Mouse (Mus musculus): Measurements from ENCODE around the gene B3gnt9.

DNA sequence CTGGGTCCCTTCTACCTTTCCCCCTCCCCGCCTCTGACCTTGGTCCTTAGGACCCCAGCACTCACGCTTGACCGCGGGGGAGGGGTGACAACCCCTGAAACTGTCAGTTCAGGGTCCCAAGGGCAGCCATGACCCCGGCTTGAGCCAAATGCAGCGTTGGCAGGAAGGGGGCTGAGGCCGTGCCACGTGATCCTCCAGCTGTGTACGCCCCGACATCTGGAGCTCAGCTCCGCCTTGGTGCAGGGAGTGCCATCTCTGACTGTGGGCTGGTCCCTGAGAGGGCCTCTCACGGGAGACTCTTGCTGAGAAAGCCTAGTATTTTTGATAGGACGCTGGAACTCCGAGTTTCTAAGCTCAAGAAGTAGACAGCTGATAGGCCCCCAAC is at the start of gene B3gnt9:
- TF ChIP-seq MYOD1 (IDR thresholded peaks at IDR 0.05; ENCODE audit: control insufficient read depth in 1 of 3, insufficient read length in 2 of 3, low read depth in 2 of 3): peak in 2 of 3 experiments; percentile 30 to 34
- TF ChIP-seq POLR2A (IDR thresholded peaks at IDR 0.05; ENCODE audit: insufficient read length, low read depth): peak; percentile 42
- no peak for TF ChIP-seq MAX (IDR thresholded peaks at IDR 0.05; ENCODE audit: low read depth)
- no peak for TF ChIP-seq SRF (IDR thresholded peaks at IDR 0.05; ENCODE audit: control insufficient read depth, insufficient read length, low read depth)
- no peak for TF ChIP-seq TCF12 (IDR thresholded peaks at IDR 0.05; ENCODE audit: insufficient read depth, poor library complexity, severe bottlenecking)
- no peak for TF ChIP-seq E2F4 (IDR thresholded peaks at IDR 0.05; ENCODE audit: insufficient read depth)
- TF ChIP-seq MYOG (IDR thresholded peaks at IDR 0.05; ENCODE audit: control insufficient read depth in 1 of 3, insufficient read depth in 1 of 3, insufficient read length in 2 of 3, low read depth in 2 of 3): no peak
- peak; percentile 88 for TF ChIP-seq USF1 (IDR thresholded peaks at IDR 0.05; ENCODE audit: low read depth)
- TF ChIP-seq POLR2AphosphoS2 (IDR thresholded peaks at IDR 0.05; ENCODE audit: insufficient read length, low read depth): peak; percentile 71
- no peak for TF ChIP-seq CEBPB (IDR thresholded peaks at IDR 0.05; ENCODE audit: insufficient read depth, poor library complexity, severe bottlenecking)
- TF ChIP-seq REST (IDR thresholded peaks at IDR 0.05; ENCODE audit: insufficient read depth, insufficient read length): no peak
- no peak for TF ChIP-seq TCF3 (IDR thresholded peaks at IDR 0.05; ENCODE audit: insufficient read length, low read depth)

Data from myocyte (in vitro differentiated cells).